Mouse (Mus musculus) kidney, postnatal 14 days (tissue): Measurements from ENCODE around the gene Lemd1.
"Not testable (repeated sequence)": the region's sequence is repeated elsewhere in the genome, so short reads cannot be mapped to it uniquely, and the experiment has no call there.

Experiments
- DNase-seq: peaks from one replicate; pipeline ENCODE4 v3.0.0; 2022; ENCODE audit warnings: mixed read lengths

Lemd1 gene

GRCm38 (mm10) chr1:132191093-132191785, at the start of gene Lemd1, which contains the start of gene AC124108.1:
Gene Lemd1 (plus strand): TSS chr1:132191431.
Gene AC124108.1 (plus strand): TSS chr1:132191457.
- DNase-seq: no peak

- no peak for DNase-seq
Observed at GRCm38 (mm10) chr1:132141753-132142152, 49.5 kb upstream of the Lemd1 start.

GRCm38 (mm10) chr1:132143079-132143478, 48.2 kb upstream of the Lemd1 start:
- DNase-seq: peak; percentile 67

GRCm38 (mm10) chr1:132143730-132144129, 47.5 kb upstream of the Lemd1 start:
- DNase-seq: no peak

- DNase-seq: no peak
Observed at GRCm38 (mm10) chr1:132144223-132144622, 47.0 kb upstream of the Lemd1 start.

- DNase-seq: no peak
Observed at GRCm38 (mm10) chr1:132144837-132145236, 46.4 kb upstream of the Lemd1 start.

GRCm38 (mm10) chr1:132145973-132146685, 45.1 kb upstream of the Lemd1 start:
- peak; percentile 79 for DNase-seq

GRCm38 (mm10) chr1:132149410-132149809, 41.8 kb upstream of the Lemd1 start:
- DNase-seq: no peak

GRCm38 (mm10) chr1:132150171-132150570, 41.1 kb upstream of the Lemd1 start:
- peak; percentile 84 for DNase-seq

GRCm38 (mm10) chr1:132150817-132151601, 40.2 kb upstream of the Lemd1 start:
- DNase-seq: peak; percentile 65

- no peak for DNase-seq
Observed at GRCm38 (mm10) chr1:132151908-132152307, 39.3 kb upstream of the Lemd1 start.

GRCm38 (mm10) chr1:132153086-132153690, 38.0 kb upstream of the Lemd1 start:
- DNase-seq: peak; percentile 8

GRCm38 (mm10) chr1:132153691-132154090, 37.5 kb upstream of the Lemd1 start:
- DNase-seq: peak; percentile 17

GRCm38 (mm10) chr1:132155737-132156136, 35.5 kb upstream of the Lemd1 start:
- peak; percentile 89 for DNase-seq

GRCm38 (mm10) chr1:132157016-132157781, 34.0 kb upstream of the Lemd1 start:
- DNase-seq: peak; percentile 93

- no peak for DNase-seq
Observed at GRCm38 (mm10) chr1:132157808-132158207, 33.4 kb upstream of the Lemd1 start.

GRCm38 (mm10) chr1:132158741-132159140, 32.5 kb upstream of the Lemd1 start:
- DNase-seq: peak; percentile 56

- DNase-seq: no peak
Observed at GRCm38 (mm10) chr1:132159681-132160080, 31.6 kb upstream of the Lemd1 start.

GRCm38 (mm10) chr1:132161211-132161880, 29.9 kb upstream of the Lemd1 start:
- DNase-seq: no peak

- not testable (repeated sequence) for DNase-seq
Observed at GRCm38 (mm10) chr1:132162618-132163017, 28.6 kb upstream of the Lemd1 start.

- no peak for DNase-seq
Observed at GRCm38 (mm10) chr1:132164780-132165518, 26.3 kb upstream of the Lemd1 start.
